Mouse (Mus musculus) cerebellum, adult 2 months (tissue): ENCODE data around the gene Pitpnm2.

Experiments
- CTCF ChIP-seq: fragments of 200-500 bp; IDR thresholded peaks from 2 replicates; pipeline ENCODE4 v1.5.1; 2011; ENCODE audit warnings: low read depth, mild to moderate bottlenecking, control low read depth, low read length, moderate library complexity, borderline replicate concordance; ENCODE audit not compliant: insufficient read depth
- POLR2A ChIP-seq: fragments of 200-500 bp; IDR thresholded peaks from 2 replicates; pipeline ENCODE4 v1.6.1; 2011; ENCODE audit warnings: low read length, control low read depth, borderline replicate concordance; ENCODE audit not compliant: insufficient read depth

- no peak for TF ChIP-seq POLR2A
- TF ChIP-seq CTCF, result no peak
Measured at GRCm38 (mm10) chr5:124149028-124149427, 100.5 kb downstream of the Pitpnm2 start.
